Mouse (Mus musculus): ENCODE results near the gene Gm13693. TPM values are rescaled to one million over a fixed set of nuclear protein-coding genes. Genes with fewer than 3 reads are reported as not detected.
"Not testable (repeated sequence)": the region's sequence is repeated elsewhere in the genome, so short reads cannot be mapped to it uniquely, and the experiment has no call there.

Gene Gm13693
- polyA plus RNA-seq, 1 experiment from 2014 or later = not detected

GRCm38 (mm10) chr2:83994526-83994925 lies 33.2 kb downstream of the Gm13693 start:
- ATAC-seq (ENCODE audit: low FRiP score, low read depth); H3K9ac ChIP-seq; H3K4me2 ChIP-seq (replicated peaks); H3K4me1 ChIP-seq; H3K36me3 ChIP-seq; H3K27me3 ChIP-seq; H3K4me3 ChIP-seq; H3K9me3 ChIP-seq; H3K27ac ChIP-seq: not testable (repeated sequence)
- WGBS = 100% methylated on average over 1 of the region's 3 CpGs

GRCm38 (mm10) chr2:84008913-84009312 lies 47.6 kb downstream of the Gm13693 start:
- Histone ChIP-seq H3K9me3 (no peaks in the 10 kb centered on the region), H3K9ac (no peak overlapping the region), H3K4me1 (no peaks in the 10 kb centered on the region), H3K36me3 (no peaks in the 10 kb centered on the region), H3K27me3 (no peaks in the 10 kb centered on the region), H3K4me3 (no peak overlapping the region), H3K27ac (no peak overlapping the region), H3K4me2 (replicated peaks) (no peak overlapping the region)
- WGBS = 58% methylated on average over 1 of the region's 1 CpGs
- no peak for ATAC-seq (ENCODE audit: low FRiP score, low read depth)

- no peak overlapping the region for H3K4me3 ChIP-seq
- H3K27me3 ChIP-seq = no peaks in the 10 kb centered on the region
- no peak overlapping the region for H3K27ac ChIP-seq
- no peaks in the 10 kb centered on the region for H3K9me3 ChIP-seq
- WGBS = 80% methylated on average over 3 of the region's 3 CpGs
- no peaks in the 10 kb centered on the region for H3K36me3 ChIP-seq
- ATAC-seq (ENCODE audit: low FRiP score, low read depth) = no peak
- H3K4me1 ChIP-seq = no peaks in the 10 kb centered on the region
- H3K9ac ChIP-seq = no peak overlapping the region
- H3K4me2 ChIP-seq (replicated peaks) = no peak overlapping the region
These were observed 48.5 kb downstream of the Gm13693 start for GRCm38 (mm10) chr2:84009818-84010217.

Other genes starting within 250 kb of the Gm13693 start
- 70.1 and 70.2 TPM in 2 replicates for gene Itgav, start 237.1 kb upstream of the Gm13693 start, polyA plus RNA-seq (2015; fragmentation: Nextera tagmentation; extraction: Ambion mirVana)
- 18.1 and 18.6 TPM in 2 replicates for gene Fam171b, start 148.9 kb upstream of the Gm13693 start, polyA plus RNA-seq (2015; fragmentation: Nextera tagmentation; extraction: Ambion mirVana)
- gene Zswim2, start 20.3 kb upstream of the Gm13693 start, polyA plus RNA-seq (2015; fragmentation: Nextera tagmentation; extraction: Ambion mirVana) = not detected in 2 replicates
- gene Gm13698, start 5.8 kb upstream of the Gm13693 start, polyA plus RNA-seq (2015; fragmentation: Nextera tagmentation; extraction: Ambion mirVana) = not detected in 2 replicates
- not detected in 2 replicates for gene Gm13695, start 5.8 kb downstream of the Gm13693 start, polyA plus RNA-seq (2015; fragmentation: Nextera tagmentation; extraction: Ambion mirVana)
- gene Gm13696, start 11.6 kb downstream of the Gm13693 start, polyA plus RNA-seq (2015; fragmentation: Nextera tagmentation; extraction: Ambion mirVana) = not detected in 2 replicates
- gene Gm13694, start 17.4 kb downstream of the Gm13693 start, polyA plus RNA-seq (2015; fragmentation: Nextera tagmentation; extraction: Ambion mirVana) = not detected in 2 replicates
- gene Gm13697, start 23.2 kb downstream of the Gm13693 start, polyA plus RNA-seq (2015; fragmentation: Nextera tagmentation; extraction: Ambion mirVana) = not detected in 2 replicates
- not detected in 2 replicates for gene Gm13691, start 29.1 kb downstream of the Gm13693 start, polyA plus RNA-seq (2015; fragmentation: Nextera tagmentation; extraction: Ambion mirVana)

Measured in limb, embryonic 13.5 days (tissue).